Mouse (Mus musculus): Measurements from ENCODE around the gene Plekhg6.
A peak's percentile ranks its signal among the peaks of the same experiment; 100 is the strongest.

Gene Plekhg6

DNA sequence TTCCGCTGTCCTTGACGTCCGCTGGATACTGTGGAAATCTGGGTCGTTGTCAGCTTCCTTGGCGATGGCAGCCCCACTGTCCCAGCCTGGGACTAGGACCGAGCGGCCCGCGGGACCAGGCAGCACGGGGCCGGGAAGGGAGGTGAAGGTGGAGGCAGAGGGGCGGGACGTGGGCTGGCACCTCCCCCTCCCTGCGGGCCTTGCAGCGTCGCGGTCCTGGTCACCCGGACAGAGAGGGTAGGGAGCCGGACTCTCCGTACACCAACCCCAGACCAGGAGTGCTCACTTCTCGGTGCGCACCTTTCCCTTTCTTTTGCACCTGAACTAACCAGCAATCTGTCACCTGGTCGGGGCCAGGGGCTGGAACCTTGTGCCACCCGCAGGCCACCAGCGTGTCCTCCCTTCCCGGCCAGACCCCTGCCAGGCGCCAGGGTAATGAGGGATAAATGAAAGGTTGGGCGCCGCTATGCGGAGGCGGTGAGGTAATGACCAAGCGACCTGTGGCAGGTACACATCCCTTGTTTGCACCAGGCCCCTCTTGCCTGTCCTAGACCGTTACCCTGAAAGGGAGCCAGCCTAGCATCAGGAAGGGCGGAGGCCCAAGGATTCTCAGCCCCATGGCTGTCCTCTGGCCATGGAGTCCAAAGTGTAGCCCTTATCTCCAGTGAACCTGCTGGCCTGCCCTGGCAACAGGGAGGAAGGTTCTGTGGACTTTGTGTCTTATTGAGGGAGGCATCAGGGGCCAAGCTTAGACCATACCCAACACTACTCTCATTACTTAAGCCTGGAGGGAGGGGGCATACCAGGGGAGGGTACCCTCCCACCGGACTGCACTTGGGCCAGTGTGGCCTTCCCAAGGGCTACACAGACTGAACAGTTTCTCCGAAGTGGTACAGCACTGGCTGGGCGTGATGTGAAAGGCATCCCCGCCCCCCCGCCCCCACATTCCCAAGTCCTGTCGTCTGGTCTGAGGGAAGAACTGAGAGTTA, at the start of gene Plekhg6:
Gene Plekhg6 (minus strand): TSS at position 422 of the 989 bp plus-strand sequence.
- no peak for DNase-seq (ENCODE audit: low read depth, low spot score)

DNA sequence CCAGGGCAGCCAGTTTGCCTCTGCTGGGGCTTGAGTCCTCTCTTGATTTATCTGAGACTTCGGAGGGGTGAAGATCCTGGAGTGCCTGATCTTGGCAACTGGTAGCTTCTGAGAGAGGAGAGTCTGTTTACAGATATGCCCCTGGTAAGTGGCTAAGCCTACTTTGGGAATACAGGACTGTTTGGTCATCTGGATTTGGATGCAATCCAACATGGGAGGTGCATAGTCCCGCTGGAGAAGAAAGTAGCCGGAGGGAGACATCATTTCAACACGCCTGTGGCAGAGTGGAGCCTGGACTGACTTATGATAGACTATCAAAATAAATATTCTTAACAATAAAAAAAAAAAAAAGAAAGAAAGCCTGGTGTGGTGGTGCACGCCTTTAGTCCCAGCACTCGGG, 49.1 kb upstream of the Plekhg6 start:
- DNase-seq (ENCODE audit: low read depth, low spot score) = no peak

DNA sequence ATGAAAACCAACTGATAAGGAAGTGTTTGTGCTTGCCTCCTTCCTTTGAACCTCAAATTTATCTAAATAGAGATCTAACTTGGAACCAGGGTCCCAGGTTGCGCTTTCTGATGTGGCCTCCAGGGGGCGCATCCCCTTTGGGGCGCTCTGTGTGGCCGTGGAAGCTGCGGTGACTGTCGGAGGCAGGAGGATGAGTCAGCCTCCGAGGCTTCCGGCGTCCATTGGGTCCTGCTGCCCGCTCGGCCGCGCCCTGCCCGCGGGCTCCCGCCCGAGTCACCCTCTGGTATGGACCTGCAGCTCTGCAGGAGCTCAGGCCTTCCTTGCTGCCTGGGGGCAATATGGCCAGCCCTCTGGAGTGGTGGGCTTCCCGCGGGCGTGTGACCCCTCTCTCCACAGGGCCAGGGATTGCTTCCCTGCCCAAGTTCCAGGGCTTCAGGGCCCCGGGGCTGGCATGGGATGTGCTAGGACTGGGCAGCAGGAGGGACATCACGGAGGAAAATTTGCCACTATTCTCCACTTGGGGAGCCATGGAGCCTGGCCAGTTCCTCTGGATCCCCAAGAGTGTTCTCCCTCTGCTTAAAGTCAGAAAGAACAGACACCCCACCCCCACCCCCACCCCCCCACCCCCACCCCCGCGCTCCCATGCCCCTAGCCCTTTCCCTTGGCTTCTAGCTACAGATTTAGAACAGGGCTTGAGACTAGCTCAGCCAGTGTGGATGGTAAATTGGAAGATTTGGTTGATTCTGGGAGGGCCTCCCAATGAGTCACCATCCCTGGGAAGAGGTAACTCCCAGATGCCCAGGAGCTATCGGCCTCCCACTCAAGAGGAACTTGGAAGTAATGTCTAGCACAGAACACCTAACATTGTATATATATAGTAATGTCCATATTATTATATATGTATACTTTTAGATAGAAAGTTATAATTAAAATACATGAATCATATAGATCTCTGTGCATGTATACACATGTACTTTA, 46.1 kb upstream of the Plekhg6 start:
- DNase-seq (ENCODE audit: low read depth, low spot score) = peak; percentile 61

DNA sequence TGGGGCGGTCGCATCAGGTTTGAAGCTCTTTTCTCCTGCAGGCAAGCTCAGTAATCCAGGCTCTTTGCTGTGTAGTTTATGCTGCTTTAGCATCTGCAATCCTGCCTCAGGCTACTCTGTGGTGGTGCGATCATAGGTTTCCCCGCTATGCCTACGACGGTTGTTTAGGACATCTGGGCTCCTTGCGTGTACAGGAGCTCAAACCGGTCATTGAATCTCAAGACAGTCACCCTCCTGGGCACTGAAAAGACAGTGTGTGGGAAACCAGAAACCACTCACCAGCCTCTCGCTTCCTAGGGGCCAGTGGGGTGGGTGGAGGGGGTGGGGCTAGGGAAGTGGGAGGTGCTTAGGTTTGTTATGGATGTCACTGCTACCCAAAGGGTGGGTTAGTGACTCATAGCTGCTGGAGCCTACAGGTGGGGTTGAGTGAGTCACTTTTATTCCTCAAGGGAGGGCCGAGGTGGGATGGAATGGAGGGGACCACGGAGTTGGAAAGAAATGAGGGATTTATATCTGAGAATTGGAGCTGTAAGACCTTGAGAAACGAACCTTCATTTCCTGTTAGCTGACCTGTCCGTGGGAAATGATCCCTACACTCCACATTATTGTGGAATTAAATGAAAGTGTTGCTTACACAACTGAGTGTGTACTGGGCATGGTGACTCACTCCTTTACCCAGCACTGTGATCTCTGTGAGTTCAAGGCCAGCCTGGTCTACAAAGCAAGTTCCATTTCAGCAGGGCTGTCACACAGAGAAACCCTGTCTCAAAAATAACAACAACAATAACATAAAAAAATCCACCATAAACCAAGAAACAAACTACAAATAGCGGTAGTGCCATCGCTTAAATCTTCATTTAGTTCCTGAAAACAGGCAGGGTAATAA, 44.9 kb upstream of the Plekhg6 start:
- no peak for DNase-seq (ENCODE audit: low read depth, low spot score)

DNA sequence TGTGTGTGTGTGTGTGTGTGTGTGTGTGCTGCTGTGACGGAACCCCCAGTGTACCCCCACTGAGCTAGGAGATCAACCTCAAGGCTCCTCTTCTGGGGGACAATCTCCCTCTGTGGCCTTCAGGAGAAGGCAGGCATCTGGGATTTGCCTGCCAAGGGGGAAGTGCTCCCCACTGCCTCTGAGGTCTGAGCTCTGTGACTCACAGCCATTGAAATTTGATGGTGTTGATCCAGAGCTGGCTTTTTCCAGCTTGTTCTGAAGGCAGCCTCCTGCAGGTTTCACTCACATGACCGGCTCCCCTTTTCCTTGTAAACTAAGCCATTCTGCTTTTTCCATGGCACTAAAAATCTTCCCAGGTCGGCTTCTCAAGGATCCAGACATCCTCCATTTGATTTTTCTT, 43.6 kb upstream of the Plekhg6 start:
- DNase-seq (ENCODE audit: low read depth, low spot score) = no peak

DNA sequence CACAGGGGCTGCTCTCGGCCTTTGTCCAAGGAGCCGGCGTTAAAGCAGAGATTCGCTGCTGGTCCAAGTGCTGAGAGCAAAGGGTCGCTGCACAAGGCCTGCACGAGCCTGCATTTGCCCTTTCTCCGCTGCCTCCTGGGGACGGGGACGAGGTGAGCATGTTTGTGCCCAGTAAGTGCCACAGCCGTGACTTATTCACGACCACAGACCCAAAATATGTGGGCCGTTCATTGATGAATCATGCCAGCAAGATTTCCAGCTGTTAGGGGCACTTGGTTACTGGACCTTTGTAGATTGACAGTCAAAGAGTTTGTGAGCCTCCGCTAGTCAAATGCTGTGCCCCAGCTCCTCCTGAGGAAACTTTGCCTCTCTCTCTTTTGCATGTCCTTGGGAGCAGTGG, 42.9 kb upstream of the Plekhg6 start:
- no peak for DNase-seq (ENCODE audit: low read depth, low spot score)

DNA sequence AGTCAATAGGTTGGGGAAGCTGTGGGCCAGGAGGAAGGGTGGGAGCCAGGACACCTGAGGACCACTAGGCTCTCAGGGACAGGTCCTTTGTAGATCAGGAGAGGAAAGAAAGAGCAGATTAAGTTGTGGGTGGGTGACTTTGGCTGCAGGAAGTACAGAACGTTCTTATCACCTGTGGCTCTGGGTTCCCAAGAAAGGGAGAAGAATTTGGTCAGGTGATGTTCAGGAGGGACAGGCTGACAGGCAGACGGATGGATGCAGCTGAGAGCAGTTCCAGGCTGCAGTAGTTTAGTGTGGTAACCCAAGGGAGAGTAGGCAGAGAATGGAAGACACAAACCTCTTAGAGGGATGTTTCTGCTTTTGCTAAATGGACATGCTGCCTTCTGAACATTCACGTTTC, 42.5 kb upstream of the Plekhg6 start:
- no peak for DNase-seq (ENCODE audit: low read depth, low spot score)

DNA sequence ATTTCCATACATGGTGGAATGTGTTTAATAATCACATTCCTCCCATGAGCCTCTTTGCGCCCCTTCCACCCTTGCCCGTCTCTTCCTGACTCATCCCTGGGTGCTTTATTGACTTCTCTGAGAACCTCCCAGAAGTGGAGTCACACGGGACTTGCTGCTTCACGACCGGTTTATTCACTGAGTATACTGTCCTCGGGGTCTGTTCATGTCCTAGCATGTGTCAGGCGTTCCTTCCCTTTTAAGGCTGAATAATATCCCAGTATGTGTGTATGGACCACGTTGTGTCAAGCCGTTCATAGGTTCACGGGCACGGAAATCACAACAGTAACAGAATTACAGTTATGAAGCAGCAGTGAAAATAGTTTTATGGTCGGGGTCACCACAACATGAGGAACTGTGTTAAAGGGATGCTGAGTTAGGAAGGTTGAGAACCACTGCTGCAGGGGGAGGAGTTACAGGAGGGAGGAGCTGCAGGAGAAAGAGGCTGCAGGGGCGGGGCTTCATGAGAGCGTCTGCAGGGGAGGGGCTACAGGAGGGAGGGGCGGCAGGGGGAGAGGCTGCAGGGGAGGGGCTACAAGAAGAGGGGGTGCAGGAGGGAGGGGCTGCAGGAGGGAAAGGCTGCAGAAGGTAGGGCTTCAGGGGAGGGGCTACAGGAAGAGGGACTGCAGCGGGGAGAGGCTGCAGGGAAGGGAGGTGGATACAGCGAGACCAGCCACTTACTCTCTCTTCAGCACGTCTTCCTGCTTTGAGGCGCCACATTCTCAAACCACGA, 41.6 kb upstream of the Plekhg6 start:
- DNase-seq (ENCODE audit: low read depth, low spot score) = no peak

DNA sequence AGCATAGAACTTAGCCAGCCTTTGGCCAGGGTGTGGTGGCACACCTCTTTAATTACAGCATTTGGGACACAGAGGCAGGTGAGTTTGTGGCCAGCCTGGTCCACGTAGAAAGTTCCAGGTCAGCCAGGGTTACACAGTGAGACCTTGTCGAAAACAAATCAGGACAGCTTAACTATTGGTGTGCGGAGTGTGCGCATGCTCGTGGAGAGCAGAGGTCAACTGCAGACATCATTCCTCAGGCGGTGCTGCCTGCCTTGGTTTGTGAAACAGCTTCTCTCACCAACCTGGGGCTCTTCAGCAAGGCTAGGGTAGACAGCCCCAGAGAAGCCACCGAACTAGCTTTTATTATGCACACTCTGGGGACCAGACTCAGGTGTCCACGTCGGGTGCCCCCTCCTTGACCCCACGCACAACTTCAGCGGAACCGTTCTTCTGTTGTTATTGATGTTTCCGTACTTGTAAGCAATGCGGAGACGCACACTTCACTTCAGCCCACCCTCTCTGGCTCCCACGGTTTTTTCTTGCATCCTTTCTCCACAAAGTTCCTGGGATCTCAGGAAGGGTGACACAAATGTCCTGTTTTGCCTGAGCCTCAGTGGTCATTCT, 40.0 kb upstream of the Plekhg6 start:
- no peak for DNase-seq (ENCODE audit: low read depth, low spot score)

DNA sequence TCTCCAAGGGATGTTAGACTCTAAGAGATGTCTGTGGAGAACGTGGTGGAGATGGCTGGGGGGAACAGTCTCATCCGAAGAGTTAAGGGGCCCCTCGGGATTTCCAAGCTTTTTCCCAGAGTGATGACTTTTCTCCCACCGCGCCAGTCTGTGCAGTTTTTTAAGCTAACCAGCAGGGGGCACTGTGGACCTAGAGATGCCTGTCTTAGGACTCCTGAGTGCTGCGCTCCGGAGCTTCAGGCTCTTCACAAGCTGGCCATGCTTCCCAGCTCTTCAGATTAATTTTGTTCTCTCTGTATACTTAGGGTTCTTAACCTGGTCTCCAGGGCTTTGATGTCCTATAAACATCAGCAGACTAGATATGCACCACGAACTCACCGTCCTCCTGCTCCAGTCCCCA, 38.2 kb upstream of the Plekhg6 start:
- peak; percentile 62 for DNase-seq (ENCODE audit: low read depth, low spot score)

DNA sequence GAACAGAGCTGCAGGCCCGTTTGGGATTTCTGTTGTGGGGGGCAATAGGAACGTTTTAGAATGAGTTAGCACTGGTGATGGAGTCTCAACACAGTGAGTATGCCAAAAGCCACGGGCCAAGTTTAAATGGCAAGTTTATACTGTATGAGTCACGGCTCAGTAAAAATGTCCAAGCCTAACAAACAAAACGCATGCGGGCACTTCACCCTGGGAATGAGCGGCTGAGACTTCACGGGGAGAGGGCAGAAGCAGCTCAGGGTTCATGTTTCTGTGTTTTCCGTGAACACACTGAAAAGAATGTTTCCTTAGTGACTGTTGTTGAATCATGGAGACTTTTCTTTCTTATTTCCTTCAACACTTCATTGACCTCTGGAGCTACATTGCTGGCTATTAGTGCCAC, 32.7 kb upstream of the Plekhg6 start:
- DNase-seq (ENCODE audit: low read depth, low spot score) = no peak

DNA sequence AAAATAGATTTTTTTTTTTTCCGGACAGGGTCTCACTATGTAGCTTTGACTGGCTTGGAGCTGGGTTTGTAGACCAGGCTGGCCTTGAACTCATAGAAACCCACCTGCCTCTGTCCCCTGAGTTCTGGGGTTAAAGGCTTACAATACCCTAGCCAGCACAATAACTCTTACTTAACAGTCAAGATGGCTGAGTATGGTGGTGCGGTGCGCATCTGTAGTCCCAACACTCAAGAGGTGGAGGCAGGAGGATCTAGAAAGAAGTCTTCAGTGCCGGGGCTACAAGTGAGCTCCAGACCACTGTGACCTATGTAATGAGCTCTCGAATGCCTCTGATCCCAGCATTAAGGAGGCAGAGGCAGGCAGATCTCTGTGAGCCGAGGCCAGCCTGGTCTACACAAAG, 31.1 kb upstream of the Plekhg6 start:
- DNase-seq (ENCODE audit: low read depth, low spot score) = no peak

DNA sequence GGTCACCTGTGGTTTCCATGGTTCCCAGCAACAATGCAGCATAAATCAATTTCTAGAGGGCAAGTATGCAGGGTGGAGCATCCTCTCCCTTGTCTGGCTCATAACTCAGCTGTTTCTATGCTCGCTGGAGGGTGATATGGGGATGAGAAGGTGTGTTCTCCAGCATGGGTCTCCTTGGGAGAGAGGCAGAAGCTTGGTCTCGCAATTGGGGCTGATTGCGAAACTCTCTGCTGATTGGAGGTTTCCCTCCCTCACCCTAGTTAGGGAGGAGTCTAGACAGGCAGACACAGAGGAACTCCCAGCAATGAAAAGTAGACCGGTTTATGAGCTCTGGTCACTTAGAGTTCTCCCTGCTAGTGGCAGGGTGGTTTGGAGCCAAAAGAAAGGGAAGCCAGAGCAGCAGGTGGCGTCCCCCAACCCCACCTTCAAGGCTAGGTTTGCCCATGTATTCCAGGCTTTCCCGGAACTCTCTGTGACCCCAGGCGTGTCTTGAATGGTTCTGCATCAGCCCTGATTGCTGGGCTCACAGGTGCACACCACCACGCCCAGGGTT, 30.5 kb upstream of the Plekhg6 start:
- no peak for DNase-seq (ENCODE audit: low read depth, low spot score)

DNA sequence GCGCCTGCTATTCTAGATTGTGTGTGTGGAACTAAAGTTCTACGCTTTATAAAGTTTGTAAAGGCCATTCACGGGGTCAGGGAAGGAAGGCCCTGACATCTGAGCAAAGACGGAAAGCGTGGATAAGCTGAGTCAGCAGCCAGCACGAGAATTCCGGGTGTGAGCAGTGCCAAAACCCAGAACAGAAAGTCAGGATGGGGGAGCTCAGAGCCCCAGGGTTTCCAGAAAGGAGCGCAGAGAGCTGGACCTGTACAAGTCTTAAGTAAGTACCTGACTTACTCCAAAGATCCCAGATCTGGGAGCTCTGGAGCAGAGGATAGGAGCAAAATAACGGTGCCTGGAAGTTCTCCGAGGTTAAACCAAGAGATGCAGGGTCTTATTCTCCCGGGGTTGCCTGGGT, 30.0 kb upstream of the Plekhg6 start:
- no peak for DNase-seq (ENCODE audit: low read depth, low spot score)

DNA sequence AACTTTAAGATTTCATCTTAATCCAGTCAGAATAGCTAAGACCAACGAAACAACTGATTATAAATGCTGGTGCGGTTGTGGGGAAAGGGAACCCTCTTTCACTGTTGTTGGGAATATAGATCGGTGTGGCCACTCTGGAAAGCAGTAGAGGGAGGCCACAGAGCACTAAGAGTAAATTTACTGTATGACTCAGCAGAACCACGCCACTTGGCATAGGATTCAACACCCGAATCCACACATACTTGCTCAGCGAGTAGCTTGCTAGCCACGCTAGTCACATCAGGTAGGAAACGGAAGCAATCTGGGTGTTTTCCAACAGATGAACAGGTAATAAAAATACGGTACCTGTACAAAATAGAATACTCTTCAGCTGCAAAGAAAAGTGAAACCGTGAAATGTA, 27.1 kb upstream of the Plekhg6 start:
- DNase-seq (ENCODE audit: low read depth, low spot score) = no peak

DNA sequence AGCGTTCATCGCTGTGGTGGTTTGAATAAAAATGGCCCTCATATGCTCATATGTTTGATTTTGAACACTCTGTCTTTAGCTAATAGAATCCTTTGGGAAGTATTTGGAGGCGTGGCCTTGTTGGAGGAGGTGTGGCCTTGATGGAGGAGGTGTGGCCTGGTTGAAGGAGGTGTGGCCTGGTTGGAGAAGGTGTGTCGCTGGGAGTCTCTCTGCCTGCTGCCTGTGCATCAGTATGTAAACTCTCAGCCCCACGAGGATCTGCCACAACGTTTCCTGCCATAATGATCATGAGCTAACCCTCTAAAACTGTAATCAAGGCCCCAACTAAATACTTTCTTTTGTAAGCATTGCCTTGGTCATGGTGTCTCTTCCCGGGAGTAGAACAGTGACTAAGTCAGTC, 26.6 kb upstream of the Plekhg6 start:
- DNase-seq (ENCODE audit: low read depth, low spot score) = no peak

DNA sequence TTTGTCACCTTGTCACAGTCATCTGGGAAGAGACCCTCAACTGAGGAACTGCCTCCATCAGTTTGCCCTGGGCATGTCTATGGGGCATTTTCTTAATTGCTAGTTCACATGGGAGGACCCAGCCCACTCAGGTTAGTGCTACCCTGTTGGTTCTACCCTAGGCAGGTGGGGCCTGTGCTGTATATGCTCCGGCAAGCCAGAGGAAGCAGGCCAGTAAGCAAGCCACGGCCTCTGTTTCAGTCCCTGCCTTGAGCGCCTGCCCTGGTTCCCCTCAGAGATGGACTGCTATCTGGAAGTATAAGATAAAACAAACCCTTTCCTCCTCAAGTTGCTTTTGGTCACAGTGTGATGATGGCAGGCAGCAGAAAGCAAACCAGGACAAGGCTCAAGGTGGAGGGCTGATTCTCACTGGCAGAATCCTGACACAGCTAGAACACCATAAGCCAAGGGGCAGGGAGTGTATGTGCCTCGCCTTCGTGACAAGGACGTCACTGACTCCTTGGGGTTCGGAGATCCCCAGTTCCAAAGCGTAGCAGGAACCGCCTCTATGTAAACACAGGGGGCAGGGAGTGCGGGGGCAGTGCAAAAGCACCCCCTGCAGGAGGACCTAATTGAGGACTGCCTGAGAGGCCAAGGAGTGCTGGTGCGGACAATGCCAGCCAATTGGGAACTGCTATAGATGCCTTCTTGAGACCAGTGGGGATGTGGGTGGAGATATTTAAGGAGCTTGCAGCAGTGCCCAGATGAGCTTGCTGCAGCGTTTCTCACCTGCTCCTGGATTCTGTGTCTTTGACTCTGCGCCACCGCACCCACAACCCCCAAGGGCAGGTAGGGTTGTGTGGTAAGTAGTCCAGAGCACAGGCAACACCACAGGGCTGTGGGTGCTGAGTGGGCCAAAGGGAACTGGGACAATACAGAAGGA, 25.1 kb upstream of the Plekhg6 start:
- DNase-seq (ENCODE audit: low read depth, low spot score) = no peak

DNA sequence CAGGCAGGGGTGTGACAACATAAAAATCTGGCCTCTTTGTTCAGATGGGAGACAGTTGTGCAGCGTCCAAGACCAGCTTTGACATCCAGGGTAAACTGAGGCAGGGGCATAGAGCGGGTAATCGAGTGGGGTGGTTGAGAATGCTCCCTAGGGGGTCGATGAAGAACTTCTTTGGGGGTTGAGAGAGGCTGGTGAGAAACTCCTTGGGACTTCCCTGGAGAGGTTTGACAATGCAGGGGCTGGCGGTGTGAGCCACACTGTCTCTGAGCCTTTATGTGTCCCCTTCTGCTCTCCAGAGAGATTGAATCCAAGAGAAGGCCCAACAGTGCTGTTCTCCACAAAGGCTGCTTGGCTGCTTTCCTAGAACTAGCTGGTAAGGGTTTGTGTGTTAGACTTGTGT, 9.3 kb upstream of the Plekhg6 start:
- DNase-seq (ENCODE audit: low read depth, low spot score) = no peak

DNA sequence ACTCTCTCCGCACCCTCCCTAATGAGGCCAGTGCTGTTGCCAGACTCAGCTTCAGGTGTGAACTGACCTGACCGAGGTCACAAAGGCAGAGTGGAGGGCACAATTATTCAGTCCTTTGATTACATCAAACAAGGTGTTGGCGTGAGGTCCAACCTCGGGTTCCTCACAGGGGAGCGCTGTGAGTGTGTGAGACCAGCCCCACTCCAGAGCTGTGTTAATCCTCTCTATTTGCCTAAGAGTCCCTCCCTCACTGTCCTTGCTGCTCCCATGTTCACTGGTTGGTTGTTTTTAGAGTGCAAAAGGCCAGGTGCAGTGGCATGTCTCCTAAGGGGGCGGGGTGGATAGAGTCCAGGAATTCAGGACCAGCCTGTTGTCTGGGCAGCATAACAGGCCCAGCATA, 5.5 kb upstream of the Plekhg6 start:
- no peak for DNase-seq (ENCODE audit: low read depth, low spot score)

Data from c-Kit-negative CD71-positive TER-119-positive erythroid progenitor cells, embryonic 14.5 days (primary cell).